Mouse (Mus musculus) kidney, embryonic 14.5 days (tissue): ENCODE data around the gene Clmn. TPM values are rescaled to one million over a fixed set of nuclear protein-coding genes. Genes with fewer than 3 reads are reported as not detected.
A peak's percentile ranks its signal among the peaks of the same experiment; 100 is the strongest.
"Not testable (repeated sequence)": the region's sequence is repeated elsewhere in the genome, so short reads cannot be mapped to it uniquely, and the experiment has no call there.

Experiments used
- ATAC-seq: fragments of 200-750 bp; cut with Nextera tagmentation; 2 replicates; pipeline ENCODE4 v1.8.0; 2017; ENCODE audit warnings: moderate number of reproducible peaks, mild to moderate bottlenecking, moderate TSS enrichment, moderate library complexity; ENCODE audit not compliant: low FRiP score, low TSS enrichment
- H3K27ac ChIP-seq: fragments of 300-500 bp; sonication (generic); 2 replicates; pipeline ENCODE4 v1.5.1; 2014; ENCODE audit warnings: low read depth, mild to moderate bottlenecking, low read length, moderate library complexity, mixed read lengths
- H3K27me3 ChIP-seq: fragments of 300-500 bp; sonication (generic); 2 replicates; pipeline ENCODE4 v1.6.1; 2014; ENCODE audit warnings: mild to moderate bottlenecking, low read length; ENCODE audit not compliant: control insufficient read depth, insufficient read depth
- H3K36me3 ChIP-seq: fragments of 300-500 bp; sonication (generic); 2 replicates; pipeline ENCODE4 v1.6.1; 2014; ENCODE audit warnings: low read length, mixed read lengths; ENCODE audit not compliant: control insufficient read depth, insufficient read depth
- H3K4me1 ChIP-seq: fragments of 300-500 bp; sonication (generic); 2 replicates; pipeline ENCODE4 v1.6.1; 2014; ENCODE audit warnings: low read length, mixed read lengths; ENCODE audit not compliant: control insufficient read depth, insufficient read depth
- H3K4me2 ChIP-seq: fragments of 300-500 bp; sonication (generic); replicated peaks from 2 replicates; pipeline ENCODE4 v1.6.1; 2014; ENCODE audit warnings: low read depth, mild to moderate bottlenecking, low read length
- H3K4me3 ChIP-seq: fragments of 300-500 bp; sonication (generic); 2 replicates; pipeline ENCODE4 v1.5.1; 2014; ENCODE audit warnings: mild to moderate bottlenecking, low read length
- H3K9ac ChIP-seq: fragments of 300-500 bp; sonication (generic); 2 replicates; pipeline ENCODE4 v1.6.1; 2014; ENCODE audit warnings: low read depth, mild to moderate bottlenecking, low read length, moderate library complexity
- H3K9me3 ChIP-seq: fragments of 300-500 bp; sonication (generic); 2 replicates; pipeline ENCODE4 v1.6.1; 2016; ENCODE audit warnings: low read length; ENCODE audit not compliant: control insufficient read depth
- WGBS: fragments of 180-500 bp; shearing (Covaris S2); extraction: QIAGEN DNeasy Blood & Tissue Kit; methylation state at CpG from one replicate; pipeline ENCODE4 v1.1.7; 2014; 5-methylcytosine and 5-hydroxymethylcytosine counted together
- polyA plus RNA-seq: library from polyadenylated mRNA; unstranded; fragments of >200 nt; fragmentation: Nextera tagmentation; extraction: Ambion mirVana; gene quantifications from 2 replicates; pipeline ENCODE4 v1.2.1, GENCODE M21; 2014

Clmn gene
- polyA plus RNA-seq, 1 experiment from 2014 or later, result 5.3 TPM

DNA sequence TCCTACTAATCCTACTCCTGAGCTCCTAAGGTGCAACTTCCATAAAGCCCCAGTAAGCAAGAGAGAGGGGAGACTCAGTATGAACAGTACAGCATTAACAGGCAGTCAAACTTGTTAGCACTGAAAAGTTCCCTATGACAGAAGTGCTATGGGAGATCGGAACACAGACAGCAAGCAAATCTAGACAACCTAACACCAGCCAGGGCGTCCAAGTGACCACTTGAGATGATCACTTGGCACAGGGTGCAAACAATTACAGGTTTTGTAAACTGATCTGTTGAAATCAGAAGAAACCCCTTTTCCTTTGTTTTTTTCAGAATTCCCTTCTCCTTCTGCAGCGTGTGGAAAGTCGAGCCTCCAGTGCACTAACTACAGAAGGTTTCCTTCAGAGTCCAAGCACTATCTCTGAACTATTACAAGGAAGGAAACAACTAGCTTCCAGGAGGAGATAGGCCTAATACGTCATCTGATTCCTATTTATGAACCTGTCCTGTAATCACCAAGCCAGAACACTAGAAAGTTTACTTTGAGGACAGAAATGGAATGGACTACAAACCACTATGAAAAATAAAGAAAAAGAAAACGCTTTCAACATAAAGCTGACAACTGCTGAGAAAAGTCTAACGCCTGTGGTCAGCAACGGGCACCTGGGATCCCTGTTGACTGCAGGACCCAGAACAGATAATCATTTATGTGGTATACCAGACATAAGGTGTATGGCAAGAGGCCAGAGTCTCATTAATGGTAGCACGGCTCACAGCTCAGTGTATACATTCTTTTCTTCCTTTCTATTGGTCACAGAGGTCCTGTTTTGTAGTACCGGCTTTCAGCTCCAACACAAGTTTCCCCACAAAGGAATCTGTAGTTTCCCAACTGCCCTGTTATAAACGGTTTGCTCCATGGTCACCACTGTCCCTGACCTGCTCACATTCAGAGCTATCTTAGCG is 123.8 kb downstream of the Clmn start:
- Histone ChIP-seq H3K4me1 (peaks cover 15% of the 10 kb centered on the region; the same call in 1 of the 2 replicates), H3K36me3 (peaks cover 6% of the 10 kb centered on the region; the same call in 1 of the 2 replicates), H3K4me3 (no peak overlapping the region), H3K27ac (no peak overlapping the region), H3K9me3 (no peaks in the 10 kb centered on the region), H3K9ac (no peak overlapping the region), H3K27me3 (no peaks in the 10 kb centered on the region), H3K4me2 (no peak overlapping the region)
- ATAC-seq, result no peak
- 60% methylated on average over 12 of the region's 12 CpGs for whole genome bisulfite sequencing

DNA sequence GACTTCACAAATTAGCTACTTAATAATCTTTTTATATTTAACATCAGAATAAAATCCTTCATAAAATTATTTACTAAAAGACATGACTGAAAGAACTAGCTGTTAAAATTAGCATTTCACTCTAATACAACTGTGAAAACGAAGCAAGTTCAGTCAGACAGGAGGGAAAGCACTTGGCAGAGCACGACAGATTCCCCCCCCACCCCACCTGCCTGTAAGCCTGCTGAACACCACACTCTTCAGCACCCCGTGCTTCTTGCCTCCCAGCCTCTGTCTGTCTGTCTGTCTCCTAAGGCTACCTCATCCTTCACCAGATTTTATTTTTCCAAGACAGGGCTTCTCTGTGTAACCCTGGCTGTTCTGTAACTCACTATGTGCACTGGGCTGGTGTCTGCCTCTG is 125.9 kb downstream of the Clmn start:
- Histone ChIP-seq H3K4me1 (peaks cover 15% of the 10 kb centered on the region; the same call in 1 of the 2 replicates), H3K4me3 (no peak overlapping the region), H3K4me2 (no peak overlapping the region), H3K9me3 (no peaks in the 10 kb centered on the region), H3K36me3 (peaks cover 16% of the 10 kb centered on the region; the same call in 1 of the 2 replicates), H3K9ac (no peak overlapping the region), H3K27me3 (no peaks in the 10 kb centered on the region), H3K27ac (no peak overlapping the region)
- WGBS, result 39% methylated on average over 3 of the region's 3 CpGs
- ATAC-seq, result peak; percentile 44; the same call in 1 of the 2 replicates

DNA sequence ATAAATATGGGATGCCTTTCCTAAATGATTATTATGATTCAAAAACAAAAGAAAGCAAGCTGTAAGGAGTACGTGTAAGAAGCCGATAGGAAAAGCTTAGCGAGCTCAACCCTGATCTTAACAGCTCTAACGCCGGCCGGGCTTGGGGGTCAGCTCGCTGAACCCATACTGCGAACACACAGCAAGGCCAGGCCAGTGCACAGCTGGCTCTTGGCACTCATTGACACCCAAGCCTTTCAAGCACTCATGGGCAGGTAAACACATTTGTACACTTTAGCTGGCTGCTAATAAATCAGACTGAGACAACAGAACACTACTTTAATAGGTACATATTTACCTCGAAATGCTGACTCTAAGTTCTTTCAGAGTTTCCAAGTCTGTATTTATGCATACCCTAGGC is 126.4 kb downstream of the Clmn start:
- Histone ChIP-seq H3K4me2 (no peak overlapping the region), H3K27me3 (no peaks in the 10 kb centered on the region), H3K27ac (no peak overlapping the region), H3K9ac (no peak overlapping the region), H3K9me3 (no peaks in the 10 kb centered on the region), H3K36me3 (peaks cover 20% of the 10 kb centered on the region; the same call in 1 of the 2 replicates), H3K4me3 (no peak overlapping the region), H3K4me1 (peaks cover 15% of the 10 kb centered on the region; the same call in 1 of the 2 replicates)
- 20% methylated on average over 9 of the region's 9 CpGs for WGBS
- peak; percentile 64; the same call in 1 of the 2 replicates for ATAC-seq

DNA sequence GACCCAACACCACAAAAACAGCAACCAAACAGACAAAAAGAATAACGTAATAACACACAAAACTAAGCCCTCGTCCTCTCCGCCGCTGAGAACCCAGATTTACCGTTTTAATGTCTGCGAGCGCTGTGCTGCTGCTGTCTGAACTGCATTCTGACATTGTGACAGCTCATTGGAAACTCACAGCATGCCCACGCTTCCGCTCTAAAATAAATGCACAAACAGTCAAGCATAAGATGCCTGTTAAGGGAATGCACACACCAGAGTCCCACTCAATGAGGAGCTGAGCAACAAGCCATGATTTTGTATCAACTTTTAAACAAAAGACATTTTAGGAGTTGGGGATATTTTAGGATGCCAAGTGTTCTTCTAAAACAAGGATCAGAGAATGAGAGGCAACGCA is 127.2 kb downstream of the Clmn start:
- H3K4me2 ChIP-seq, result no peak overlapping the region
- peaks cover 28% of the 10 kb centered on the region; the same call in 1 of the 2 replicates for H3K36me3 ChIP-seq
- H3K9ac ChIP-seq, result no peak overlapping the region
- H3K4me3 ChIP-seq, result no peak overlapping the region
- peaks cover 15% of the 10 kb centered on the region; the same call in 1 of the 2 replicates for H3K4me1 ChIP-seq
- no peak for ATAC-seq
- no peaks in the 10 kb centered on the region for H3K27me3 ChIP-seq
- WGBS, result 80% methylated on average over 10 of the region's 10 CpGs
- H3K9me3 ChIP-seq, result no peaks in the 10 kb centered on the region
- no peak overlapping the region for H3K27ac ChIP-seq

DNA sequence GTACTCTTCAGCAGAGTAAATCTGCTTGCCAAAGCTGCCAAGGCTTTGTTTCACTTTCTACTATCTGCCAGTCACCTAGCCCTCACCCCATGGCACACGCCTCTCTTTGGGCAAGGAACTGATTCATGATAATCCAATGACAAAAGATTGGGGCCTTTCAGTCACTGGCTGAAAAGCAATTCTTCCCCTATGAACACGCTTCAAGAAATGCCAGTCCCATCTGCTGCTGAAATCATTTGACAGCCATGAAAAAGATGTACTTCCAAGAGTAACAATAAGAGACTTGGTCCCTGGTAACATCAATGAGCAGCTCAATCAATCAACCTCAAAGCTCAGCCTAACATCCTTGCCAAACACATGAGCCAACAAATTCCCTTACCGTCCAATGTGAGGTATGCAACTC is 128.9 kb downstream of the Clmn start:
- WGBS, result 43% methylated on average over 3 of the region's 3 CpGs
- no peak overlapping the region for H3K4me3 ChIP-seq
- no peak for ATAC-seq
- peaks cover 8% of the 10 kb centered on the region; the same call in 1 of the 2 replicates for H3K4me1 ChIP-seq
- no peak overlapping the region for H3K27ac ChIP-seq
- no peak overlapping the region for H3K4me2 ChIP-seq
- H3K27me3 ChIP-seq, result no peaks in the 10 kb centered on the region
- no peak overlapping the region for H3K9ac ChIP-seq
- peaks cover 42% of the 10 kb centered on the region; the same call in 1 of the 2 replicates for H3K36me3 ChIP-seq
- no peaks in the 10 kb centered on the region for H3K9me3 ChIP-seq

DNA sequence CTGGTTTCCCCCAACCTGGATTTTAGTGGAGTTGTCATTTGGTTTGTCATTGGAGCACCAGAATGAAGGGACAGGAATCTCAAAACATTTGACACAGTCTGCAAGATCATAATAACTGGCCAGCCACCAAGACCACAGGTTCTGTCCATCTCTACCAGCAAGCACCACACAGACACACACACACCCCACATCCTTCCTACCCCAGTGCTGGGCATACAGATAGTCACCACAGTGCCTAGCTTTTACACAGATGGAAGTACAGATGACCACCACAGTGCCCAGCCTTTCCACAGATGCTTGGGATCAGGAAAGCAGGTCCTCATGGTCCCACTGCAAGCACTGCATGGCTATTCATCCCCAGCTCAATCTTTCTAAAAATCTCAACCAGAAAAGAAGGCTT is 131.7 kb downstream of the Clmn start:
- no peak for ATAC-seq
- Histone ChIP-seq H3K9ac (no peak overlapping the region), H3K4me1 (no peaks in the 10 kb centered on the region; the same call in 1 of the 2 replicates), H3K27me3 (no peaks in the 10 kb centered on the region), H3K4me2 (no peak overlapping the region), H3K4me3 (no peak overlapping the region), H3K36me3 (peaks cover 68% of the 10 kb centered on the region), H3K27ac (no peak overlapping the region), H3K9me3 (no peaks in the 10 kb centered on the region)

DNA sequence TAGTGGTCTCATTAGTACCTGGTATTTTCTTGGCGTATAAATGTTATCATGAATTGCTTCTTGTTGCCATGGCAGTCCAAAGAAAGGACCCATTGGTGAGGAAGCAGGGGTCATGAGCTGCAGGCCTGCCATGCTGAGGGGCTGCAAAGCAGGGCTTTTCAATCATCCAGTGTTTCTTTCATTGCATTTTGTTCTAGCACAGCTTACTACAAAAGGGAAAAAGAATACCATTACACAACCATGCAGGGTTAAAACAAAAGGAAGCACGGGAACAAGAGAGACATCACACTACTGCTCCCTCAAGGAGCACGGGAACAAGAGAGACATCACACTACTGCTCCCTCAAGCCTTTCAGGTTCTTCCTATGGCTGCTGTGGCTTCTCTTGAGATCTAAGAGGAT is 133.1 kb downstream of the Clmn start:
- Histone ChIP-seq H3K4me1 (no peaks in the 10 kb centered on the region), H3K9me3 (no peaks in the 10 kb centered on the region), H3K36me3 (peaks cover 75% of the 10 kb centered on the region), H3K4me2 (no peak overlapping the region), H3K27ac (no peak overlapping the region), H3K9ac (no peak overlapping the region), H3K4me3 (no peak overlapping the region), H3K27me3 (no peaks in the 10 kb centered on the region)
- no peak for ATAC-seq
- WGBS, result 79% methylated on average over 3 of the region's 3 CpGs

DNA sequence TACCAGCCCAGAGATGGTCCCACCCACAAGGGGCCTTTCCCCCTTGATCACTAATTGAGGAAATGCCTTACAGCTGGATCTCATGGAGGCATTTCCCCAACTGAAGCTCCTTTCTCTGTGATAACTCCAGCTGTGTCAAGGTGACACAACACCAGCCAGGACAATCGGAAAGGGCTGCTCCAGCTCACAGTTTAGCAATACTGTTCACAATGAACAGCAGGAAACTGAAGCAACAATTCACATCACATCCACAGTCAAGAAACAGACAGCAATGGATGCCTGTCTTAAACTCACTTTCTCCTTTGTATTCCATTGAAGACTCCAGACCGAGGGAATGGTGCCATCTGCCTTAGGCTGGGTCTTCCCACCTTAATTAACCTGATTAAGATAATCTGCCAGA is 138.4 kb downstream of the Clmn start:
- peaks cover 80% of the 10 kb centered on the region for H3K36me3 ChIP-seq
- H3K4me1 ChIP-seq, H3K27ac ChIP-seq, H3K9ac ChIP-seq, H3K4me3 ChIP-seq, H3K27me3 ChIP-seq, H3K9me3 ChIP-seq, ATAC-seq, H3K4me2 ChIP-seq: not testable (repeated sequence)
- 85% methylated on average over 2 of the region's 2 CpGs for WGBS

DNA sequence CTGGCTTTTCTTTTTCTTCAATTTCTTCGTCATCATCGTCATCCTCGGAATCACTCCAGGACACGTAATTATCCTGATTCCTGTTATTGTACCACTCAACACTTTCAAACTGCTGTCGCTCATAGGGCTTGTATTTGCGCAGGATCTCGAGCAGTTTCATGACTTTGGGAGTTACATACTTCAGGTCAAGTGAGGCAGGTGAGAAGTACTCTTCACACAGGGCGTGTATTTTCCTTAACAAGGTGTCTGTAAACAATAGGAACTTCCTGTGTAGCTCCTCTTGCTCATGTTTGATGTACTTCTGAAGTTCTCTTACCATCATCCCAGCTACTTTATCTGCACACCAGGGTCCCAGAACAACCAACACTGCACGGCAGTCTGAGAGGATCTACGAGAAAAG is 142.8 kb downstream of the Clmn start:
- Histone ChIP-seq H3K4me2 (no peak overlapping the region), H3K9ac (no peak overlapping the region), H3K36me3 (peaks cover 70% of the 10 kb centered on the region), H3K4me3 (no peak overlapping the region), H3K27ac (no peak overlapping the region), H3K27me3 (no peaks in the 10 kb centered on the region), H3K9me3 (no peaks in the 10 kb centered on the region), H3K4me1 (no peaks in the 10 kb centered on the region)
- no peak for ATAC-seq
- 88% methylated on average over 10 of the region's 10 CpGs for WGBS
